Mouse (Mus musculus) liver, embryonic 15.5 days (tissue): ENCODE measurements around the gene Pde11a. TPM values are rescaled to one million over a fixed set of nuclear protein-coding genes. Genes with fewer than 3 reads are reported as not detected.

Experiments used
- ATAC-seq: fragments of 200-750 bp; cut with Nextera tagmentation; 2 replicates; pipeline ENCODE4 v1.8.0; 2017; ENCODE audit warnings: moderate number of reproducible peaks, mild to moderate bottlenecking, moderate library complexity; ENCODE audit not compliant: insufficient read depth
- H3K27ac ChIP-seq: fragments of 300-500 bp; sonication (generic); replicated peaks from 2 replicates; pipeline ENCODE4 v1.5.1; 2015; ENCODE audit warnings: mild to moderate bottlenecking, inconsistent platforms
- H3K27me3 ChIP-seq: fragments of 300-500 bp; sonication (generic); 2 replicates; pipeline ENCODE4 v1.6.1; 2015; ENCODE audit warnings: mild to moderate bottlenecking, inconsistent platforms
- H3K36me3 ChIP-seq: fragments of 300-500 bp; sonication (generic); replicated peaks from 2 replicates; pipeline ENCODE4 v1.6.1; 2015; ENCODE audit warnings: moderate library complexity, mild to moderate bottlenecking, inconsistent platforms
- H3K4me1 ChIP-seq: fragments of 300-500 bp; sonication (generic); replicated peaks from 2 replicates; pipeline ENCODE4 v1.6.1; 2015; ENCODE audit warnings: inconsistent platforms
- H3K4me2 ChIP-seq: fragments of 300-500 bp; sonication (generic); 2 replicates; pipeline ENCODE4 v1.6.1; 2015; ENCODE audit warnings: moderate library complexity, mild to moderate bottlenecking, inconsistent platforms
- H3K4me3 ChIP-seq: fragments of 300-500 bp; sonication (generic); replicated peaks from 2 replicates; pipeline ENCODE4 v1.5.1; 2015; ENCODE audit warnings: mild to moderate bottlenecking, inconsistent platforms
- H3K9ac ChIP-seq: fragments of 300-500 bp; sonication (generic); 2 replicates; pipeline ENCODE4 v1.6.1; 2015; ENCODE audit warnings: moderate library complexity, mild to moderate bottlenecking, inconsistent platforms
- H3K9me3 ChIP-seq: fragments of 300-500 bp; sonication (generic); replicated peaks from 2 replicates; pipeline ENCODE4 v1.6.1; 2016; ENCODE audit warnings: inconsistent platforms
- WGBS: fragments of 180-500 bp; shearing (Covaris S2); methylation state at CpG from one replicate; pipeline ENCODE4 v1.1.7; 2015; ENCODE audit warnings: mixed read lengths; ENCODE audit not compliant: insufficient replicate concordance; 5-methylcytosine and 5-hydroxymethylcytosine counted together
- microRNA-seq: library from miRNA; unstranded; fragments of <30 nt; microRNA quantifications from one replicate; pipeline ENCODE4, GENCODE M21; 2016
- polyA plus RNA-seq: library from polyadenylated mRNA; unstranded; fragments of >200 nt; fragmentation: Nextera tagmentation; extraction: Ambion mirVana; gene quantifications from 2 replicates; pipeline ENCODE4 v1.2.1, GENCODE M21; 2015

Gene Pde11a
- polyA plus RNA-seq, 1 experiment from 2014 or later: not detected

DNA sequence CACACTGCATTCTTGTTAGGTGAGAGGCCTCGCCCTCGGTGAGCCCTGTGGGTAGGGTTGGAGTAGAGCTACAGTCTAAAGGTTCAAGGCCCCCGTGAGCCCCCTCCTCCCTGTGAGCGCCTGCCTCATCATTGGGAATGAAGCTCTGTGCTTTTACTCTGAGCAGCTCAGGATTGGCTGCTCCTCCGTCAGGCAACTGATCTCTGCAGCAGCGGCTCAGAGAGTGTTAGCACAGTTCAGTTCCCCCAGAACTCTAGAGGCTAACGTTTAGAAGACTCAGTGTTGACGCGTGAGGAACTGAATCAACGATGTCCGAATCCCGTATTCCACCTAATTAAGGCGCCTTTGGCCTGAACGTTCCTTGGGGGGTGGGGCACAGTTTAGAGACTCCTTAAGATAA lies 382.9 kb downstream of the Pde11a start:
- WGBS: 56% methylated on average over 14 of the region's 14 CpGs
- no peak overlapping the region for H3K27ac ChIP-seq
- H3K4me2 ChIP-seq: no peak overlapping the region
- H3K9ac ChIP-seq: no peak overlapping the region
- H3K4me3 ChIP-seq: no peak overlapping the region
- no peaks in the 10 kb centered on the region for H3K36me3 ChIP-seq
- H3K4me1 ChIP-seq: no peaks in the 10 kb centered on the region
- no peaks in the 10 kb centered on the region for H3K9me3 ChIP-seq
- peaks cover 4% of the 10 kb centered on the region; the same call in 1 of the 2 replicates for H3K27me3 ChIP-seq
- ATAC-seq: no peak

GRCm38 (mm10) chr2:75953320-75953719 lies 385.3 kb downstream of the Pde11a start:
- no peak overlapping the region for H3K4me2 ChIP-seq
- no peak overlapping the region for H3K4me3 ChIP-seq
- no peaks in the 10 kb centered on the region for H3K4me1 ChIP-seq
- H3K9me3 ChIP-seq: no peaks in the 10 kb centered on the region
- 80% methylated on average over 5 of the region's 5 CpGs for WGBS
- no peak overlapping the region for H3K27ac ChIP-seq
- no peaks in the 10 kb centered on the region for H3K27me3 ChIP-seq
- H3K9ac ChIP-seq: no peak overlapping the region
- no peak for ATAC-seq
- no peaks in the 10 kb centered on the region for H3K36me3 ChIP-seq

DNA sequence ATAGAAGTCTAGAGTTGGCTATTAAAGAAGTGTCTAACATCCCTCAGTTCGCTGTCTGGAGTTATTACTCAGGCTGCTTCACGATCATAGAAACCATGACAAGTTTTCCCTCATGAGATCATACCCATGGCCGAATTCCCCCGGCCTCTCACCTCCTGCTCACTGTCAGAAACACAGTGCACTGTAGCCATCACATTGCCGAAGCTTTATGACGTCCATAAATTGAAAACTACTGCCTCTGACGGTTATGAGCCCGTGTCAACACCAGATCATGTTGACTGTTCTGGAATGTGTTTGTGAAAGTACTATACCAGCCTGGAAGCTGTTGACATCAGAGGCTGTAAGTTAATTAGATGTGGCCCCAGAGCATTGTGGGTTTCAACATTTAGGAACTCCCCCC lies 387.9 kb downstream of the Pde11a start:
- ATAC-seq: no peak
- H3K27me3 ChIP-seq: no peaks in the 10 kb centered on the region
- H3K4me3 ChIP-seq: no peak overlapping the region
- no peaks in the 10 kb centered on the region for H3K9me3 ChIP-seq
- WGBS: 69% methylated on average over 8 of the region's 8 CpGs
- H3K9ac ChIP-seq: no peak overlapping the region
- H3K4me2 ChIP-seq: no peak overlapping the region
- H3K4me1 ChIP-seq: no peaks in the 10 kb centered on the region
- no peaks in the 10 kb centered on the region for H3K36me3 ChIP-seq
- no peak overlapping the region for H3K27ac ChIP-seq

Small RNAs within 50 kb of the gene (microRNA-seq; reads per million reads assigned to microRNA genes)
- not detected for gene Gm44337

Other genes starting within 250 kb of the Pde11a start
- gene Cyct, start 21.7 kb upstream of the Pde11a start, polyA plus RNA-seq: not detected in 2 replicates
- 5.5 and 6.1 TPM in 2 replicates for gene Rbm45, start 31.2 kb upstream of the Pde11a start, polyA plus RNA-seq
- 0.31 and 0.44 TPM in 2 replicates for gene Osbpl6, start 67.7 kb upstream of the Pde11a start, polyA plus RNA-seq